Mouse (Mus musculus) lung, postnatal 14 days (tissue): ENCODE data around the gene Lct.
"Not testable (repeated sequence)": the region's sequence is repeated elsewhere in the genome, so short reads cannot be mapped to it uniquely, and the experiment has no call there.

Source experiments
- DNase-seq: peaks from one replicate; pipeline ENCODE4 v3.0.0; 2021

Gene Lct

GRCm38 (mm10) chr1:128295296-128295695 lies 32.8 kb downstream of the Lct start:
- no peak for DNase-seq

- DNase-seq: no peak
These were observed 34.6 kb downstream of the Lct start for GRCm38 (mm10) chr1:128293524-128293923.

GRCm38 (mm10) chr1:128290295-128290694 lies 37.8 kb downstream of the Lct start:
- no peak for DNase-seq

- DNase-seq: no peak
These were observed 43.0 kb downstream of the Lct start for GRCm38 (mm10) chr1:128285136-128285535.

GRCm38 (mm10) chr1:128284157-128284690 lies 43.9 kb downstream of the Lct start:
- no peak for DNase-seq

- no peak for DNase-seq
These were observed 45.2 kb downstream of the Lct start for GRCm38 (mm10) chr1:128282924-128283323.

GRCm38 (mm10) chr1:128281753-128282152 lies 46.4 kb downstream of the Lct start:
- DNase-seq: no peak

- DNase-seq: no peak
These were observed 49.6 kb downstream of the Lct start for GRCm38 (mm10) chr1:128278563-128278962.

- DNase-seq: no peak
These were observed 52.2 kb downstream of the Lct start for GRCm38 (mm10) chr1:128275908-128276307.

GRCm38 (mm10) chr1:128270731-128271130 lies 57.4 kb downstream of the Lct start:
- no peak for DNase-seq

GRCm38 (mm10) chr1:128267061-128267460 lies 61.1 kb downstream of the Lct start:
- not testable (repeated sequence) for DNase-seq

GRCm38 (mm10) chr1:128244727-128245355 lies 83.3 kb downstream of the Lct start:
- no peak for DNase-seq

GRCm38 (mm10) chr1:128243996-128244726 lies 84.0 kb downstream of the Lct start:
- DNase-seq: peak; percentile 95

- no peak for DNase-seq
These were observed 84.5 kb downstream of the Lct start, which contains the start of gene Ubxn4 for GRCm38 (mm10) chr1:128243627-128243995. Gene Ubxn4 (plus strand): TSS chr1:128243964.

GRCm38 (mm10) chr1:128235181-128235580 lies 92.9 kb downstream of the Lct start:
- DNase-seq: no peak
